Mouse (Mus musculus): ENCODE measurements around the gene Med25.

- no peak for TF ChIP-seq POLR2A (IDR thresholded peaks at IDR 0.05; ENCODE audit: low read depth, low read length)
- no peak for TF ChIP-seq CTCF (IDR thresholded peaks at IDR 0.05; ENCODE audit: borderline replicate concordance, insufficient read depth, low read length)
Observed at GRCm38 (mm10) chr7:44922530-44922929, 30.0 kb upstream of the Med25 start.
